Mouse (Mus musculus) forebrain, embryonic 13.5 days (tissue): ENCODE data around the gene Spint4. TPM values are rescaled to one million over a fixed set of nuclear protein-coding genes. Genes with fewer than 3 reads are reported as not detected.
"Not testable (repeated sequence)": the region's sequence is repeated elsewhere in the genome, so short reads cannot be mapped to it uniquely, and the experiment has no call there.

Experiments
- ATAC-seq: fragments of 200-750 bp; cut with Nextera tagmentation; 2 replicates; pipeline ENCODE4 v1.8.0; 2017
- H3K27ac ChIP-seq: fragments of 300-500 bp; sonication (generic); 2 replicates; pipeline ENCODE4 v1.5.1; 2015; ENCODE audit warnings: inconsistent platforms, mild to moderate bottlenecking, moderate library complexity
- H3K27me3 ChIP-seq: fragments of 300-500 bp; sonication (generic); 2 replicates; pipeline ENCODE4 v1.6.1; 2015; ENCODE audit warnings: mild to moderate bottlenecking, inconsistent platforms
- H3K36me3 ChIP-seq: fragments of 300-500 bp; sonication (generic); 2 replicates; pipeline ENCODE4 v1.6.1; 2015; ENCODE audit warnings: mild to moderate bottlenecking, inconsistent platforms; ENCODE audit not compliant: poor library complexity, severe bottlenecking
- H3K4me1 ChIP-seq: fragments of 300-500 bp; sonication (generic); 2 replicates; pipeline ENCODE4 v1.6.1; 2015; ENCODE audit warnings: inconsistent platforms
- H3K4me2 ChIP-seq: fragments of 300-500 bp; sonication (generic); 2 replicates; pipeline ENCODE4 v1.6.1; 2015; ENCODE audit warnings: inconsistent platforms, mild to moderate bottlenecking, moderate library complexity
- H3K4me3 ChIP-seq: fragments of 300-500 bp; sonication (generic); 2 replicates; pipeline ENCODE4 v1.5.1; 2015; ENCODE audit warnings: mild to moderate bottlenecking, inconsistent platforms
- H3K9ac ChIP-seq: fragments of 300-500 bp; sonication (generic); 2 replicates; pipeline ENCODE4 v1.6.1; 2015; ENCODE audit warnings: mild to moderate bottlenecking, inconsistent platforms
- H3K9me3 ChIP-seq: fragments of 300-500 bp; sonication (generic); replicated peaks from 2 replicates; pipeline ENCODE4 v1.6.1; 2016; ENCODE audit warnings: inconsistent platforms
- WGBS: fragments of 180-500 bp; shearing (Covaris S2); methylation state at CpG from one replicate; pipeline ENCODE4 v1.1.7; 2015; 5-methylcytosine and 5-hydroxymethylcytosine counted together
- polyA plus RNA-seq: library from polyadenylated mRNA; unstranded; fragments of >200 nt; fragmentation: Nextera tagmentation; extraction: Ambion mirVana; gene quantifications from 2 replicates; pipeline ENCODE4 v1.2.1, GENCODE M21; 2015

Gene Spint4
- polyA plus RNA-seq, 1 experiment from 2014 or later = not detected

GRCm38 (mm10) chr2:164700959-164701358 lies 2.7 kb downstream of the Spint4 start:
- ATAC-seq = no peak
- H3K27me3 ChIP-seq = no peaks in the 10 kb centered on the region
- 79% methylated on average over 5 of the region's 5 CpGs for WGBS

GRCm38 (mm10) chr2:164701761-164702160 lies 3.5 kb downstream of the Spint4 start:
- H3K27me3 ChIP-seq = no peaks in the 10 kb centered on the region
- H3K9ac ChIP-seq = no peak overlapping the region
- no peaks in the 10 kb centered on the region for H3K36me3 ChIP-seq
- H3K4me3 ChIP-seq = no peak overlapping the region
- H3K4me1 ChIP-seq = no peaks in the 10 kb centered on the region
- H3K9me3 ChIP-seq = no peaks in the 10 kb centered on the region
- no peak for ATAC-seq
- H3K27ac ChIP-seq = no peak overlapping the region
- WGBS = 91% methylated on average over 5 of the region's 5 CpGs
- no peak overlapping the region for H3K4me2 ChIP-seq

More at GRCm38 (mm10) chr2:164700959-164701358, 2.7 kb downstream of the Spint4 start:
- Histone ChIP-seq H3K27ac (no peak overlapping the region), H3K36me3 (no peaks in the 10 kb centered on the region), H3K9me3 (no peaks in the 10 kb centered on the region), H3K4me2 (no peak overlapping the region), H3K4me1 (no peaks in the 10 kb centered on the region), H3K4me3 (no peak overlapping the region), H3K9ac (no peak overlapping the region)

GRCm38 (mm10) chr2:164704235-164704634 lies 5.9 kb downstream of the Spint4 start:
- Histone ChIP-seq H3K36me3 (no peaks in the 10 kb centered on the region), H3K9me3 (no peaks in the 10 kb centered on the region), H3K27ac (no peak overlapping the region), H3K4me1 (no peaks in the 10 kb centered on the region), H3K4me3 (no peak overlapping the region), H3K9ac (no peak overlapping the region), H3K4me2 (no peak overlapping the region), H3K27me3 (no peaks in the 10 kb centered on the region)
- no peak for ATAC-seq
- 81% methylated on average over 5 of the region's 5 CpGs for WGBS

GRCm38 (mm10) chr2:164705328-164705727 lies 7.0 kb downstream of the Spint4 start:
- Histone ChIP-seq H3K9ac (no peak overlapping the region), H3K36me3 (no peaks in the 10 kb centered on the region), H3K27me3 (no peaks in the 10 kb centered on the region), H3K4me2 (no peak overlapping the region), H3K4me3 (no peak overlapping the region), H3K27ac (no peak overlapping the region), H3K4me1 (no peaks in the 10 kb centered on the region), H3K9me3 (no peaks in the 10 kb centered on the region)
- ATAC-seq = no peak
- WGBS = 82% methylated on average over 6 of the region's 6 CpGs

- H3K4me1 ChIP-seq = no peaks in the 10 kb centered on the region
- no peak for ATAC-seq
- no peaks in the 10 kb centered on the region for H3K36me3 ChIP-seq
- H3K27ac ChIP-seq = no peak overlapping the region
- no peaks in the 10 kb centered on the region for H3K9me3 ChIP-seq
- H3K4me3 ChIP-seq = no peak overlapping the region
- H3K27me3 ChIP-seq = no peaks in the 10 kb centered on the region
- 88% methylated on average over 14 of the region's 14 CpGs for WGBS
- no peak overlapping the region for H3K4me2 ChIP-seq
- no peak overlapping the region for H3K9ac ChIP-seq
Observed at GRCm38 (mm10) chr2:164705991-164706390, 7.7 kb downstream of the Spint4 start.

GRCm38 (mm10) chr2:164715005-164715404 lies 16.7 kb downstream of the Spint4 start, which contains the start of gene Spint5:
TSS of gene Spint5 (plus strand) at chr2:164715305.
- no peak for ATAC-seq
- no peaks in the 10 kb centered on the region for H3K27me3 ChIP-seq
- H3K27ac ChIP-seq = no peak within 1 kb of the TSS
- 85% methylated on average over 6 of the region's 6 CpGs for WGBS
- no peak within 1 kb of the TSS for H3K4me2 ChIP-seq
- no peaks in the 10 kb centered on the region for H3K36me3 ChIP-seq
- no peaks in the 10 kb centered on the region for H3K4me1 ChIP-seq
- H3K9me3 ChIP-seq = no peaks in the 10 kb centered on the region
- no peak within 1 kb of the TSS for H3K9ac ChIP-seq
- no peak within 1 kb of the TSS for H3K4me3 ChIP-seq

GRCm38 (mm10) chr2:164716194-164716786 lies 18.0 kb downstream of the Spint4 start:
- not testable (repeated sequence) for H3K27ac ChIP-seq, H3K4me1 ChIP-seq, H3K4me2 ChIP-seq, H3K36me3 ChIP-seq, H3K9ac ChIP-seq, H3K9me3 ChIP-seq, H3K4me3 ChIP-seq, ATAC-seq, H3K27me3 ChIP-seq
- 90% methylated on average over 23 of the region's 23 CpGs for WGBS

GRCm38 (mm10) chr2:164723276-164723675 lies 25.0 kb downstream of the Spint4 start:
- H3K27me3 ChIP-seq = no peaks in the 10 kb centered on the region; the same call in 1 of the 2 replicates
- WGBS = 62% methylated on average over 4 of the region's 4 CpGs
- no peak overlapping the region for H3K4me2 ChIP-seq
- no peak overlapping the region for H3K27ac ChIP-seq
- H3K9me3 ChIP-seq = no peaks in the 10 kb centered on the region
- ATAC-seq = no peak
- H3K36me3 ChIP-seq = no peaks in the 10 kb centered on the region
- no peaks in the 10 kb centered on the region for H3K4me1 ChIP-seq
- H3K4me3 ChIP-seq = no peak overlapping the region
- no peak overlapping the region for H3K9ac ChIP-seq

- Histone ChIP-seq H3K4me3 (no peak overlapping the region), H3K4me2 (no peak overlapping the region), H3K36me3 (no peaks in the 10 kb centered on the region), H3K9ac (no peak overlapping the region), H3K27ac (no peak overlapping the region), H3K9me3 (no peaks in the 10 kb centered on the region), H3K27me3 (no peaks in the 10 kb centered on the region; the same call in 1 of the 2 replicates), H3K4me1 (no peaks in the 10 kb centered on the region)
- 30% methylated on average over 6 of the region's 6 CpGs for WGBS
- 0 out of 2 replicates have a peak, but pooled peaks have one; percentile 13 for ATAC-seq
Observed at GRCm38 (mm10) chr2:164725895-164726619, 27.8 kb downstream of the Spint4 start.

- Histone ChIP-seq H3K4me2 (no peak overlapping the region), H3K4me1 (no peaks in the 10 kb centered on the region), H3K27me3 (no peaks in the 10 kb centered on the region), H3K9ac (no peak overlapping the region), H3K36me3 (no peaks in the 10 kb centered on the region), H3K27ac (no peak overlapping the region), H3K4me3 (no peak overlapping the region), H3K9me3 (no peaks in the 10 kb centered on the region)
- ATAC-seq = no peak
- WGBS = 87% methylated on average over 5 of the region's 5 CpGs
Observed at GRCm38 (mm10) chr2:164731719-164732118, 33.4 kb downstream of the Spint4 start.

GRCm38 (mm10) chr2:164733259-164733658 lies 35.0 kb downstream of the Spint4 start:
- Histone ChIP-seq H3K27me3 (no peaks in the 10 kb centered on the region; the same call in 1 of the 2 replicates), H3K4me1 (no peaks in the 10 kb centered on the region), H3K27ac (no peak overlapping the region), H3K36me3 (no peaks in the 10 kb centered on the region), H3K9ac (no peak overlapping the region), H3K9me3 (no peaks in the 10 kb centered on the region), H3K4me2 (no peak overlapping the region), H3K4me3 (no peak overlapping the region)
- no peak for ATAC-seq
- 90% methylated on average over 2 of the region's 2 CpGs for WGBS

- no peaks in the 10 kb centered on the region for H3K9me3 ChIP-seq
- H3K36me3 ChIP-seq = no peaks in the 10 kb centered on the region
- 80% methylated on average over 5 of the region's 5 CpGs for WGBS
- no peak for ATAC-seq
- H3K9ac ChIP-seq = no peak overlapping the region
- no peaks in the 10 kb centered on the region for H3K4me1 ChIP-seq
- no peak overlapping the region for H3K4me2 ChIP-seq
- H3K4me3 ChIP-seq = no peak overlapping the region
- H3K27me3 ChIP-seq = no peaks in the 10 kb centered on the region; the same call in 1 of the 2 replicates
- no peak overlapping the region for H3K27ac ChIP-seq
Observed at GRCm38 (mm10) chr2:164734839-164735238, 36.5 kb downstream of the Spint4 start.
